Mouse (Mus musculus) neural tube, embryonic 15.5 days (tissue): ENCODE data around the gene Abcb6. TPM values are rescaled to one million over a fixed set of nuclear protein-coding genes. Genes with fewer than 3 reads are reported as not detected.

Experiments used
- ATAC-seq: fragments of 200-750 bp; cut with Nextera tagmentation; 2 replicates; pipeline ENCODE4 v1.8.0; 2017; ENCODE audit warnings: mild to moderate bottlenecking, moderate TSS enrichment, moderate library complexity; ENCODE audit not compliant: low FRiP score
- H3K27ac ChIP-seq: fragments of 300-500 bp; sonication (generic); replicated peaks from 2 replicates; pipeline ENCODE4 v1.5.1; 2015; ENCODE audit warnings: mild to moderate bottlenecking, inconsistent platforms
- H3K27me3 ChIP-seq: fragments of 300-500 bp; sonication (generic); replicated peaks from 2 replicates; pipeline ENCODE4 v1.6.1; 2015; ENCODE audit warnings: inconsistent platforms
- H3K36me3 ChIP-seq: fragments of 300-500 bp; sonication (generic); 2 replicates; pipeline ENCODE4 v1.6.1; 2015; ENCODE audit warnings: inconsistent platforms
- H3K4me1 ChIP-seq: fragments of 300-500 bp; sonication (generic); 2 replicates; pipeline ENCODE4 v1.6.1; 2015; ENCODE audit warnings: inconsistent platforms
- H3K4me2 ChIP-seq: fragments of 300-500 bp; sonication (generic); 2 replicates; pipeline ENCODE4 v1.6.1; 2015; ENCODE audit warnings: inconsistent platforms, mild to moderate bottlenecking, moderate library complexity
- H3K4me3 ChIP-seq: fragments of 300-500 bp; sonication (generic); replicated peaks from 2 replicates; pipeline ENCODE4 v1.5.1; 2015; ENCODE audit warnings: mild to moderate bottlenecking, inconsistent platforms
- H3K9ac ChIP-seq: fragments of 300-500 bp; sonication (generic); replicated peaks from 2 replicates; pipeline ENCODE4 v1.6.1; 2015; ENCODE audit warnings: mild to moderate bottlenecking, inconsistent platforms
- H3K9me3 ChIP-seq: fragments of 300-500 bp; sonication (generic); replicated peaks from 2 replicates; pipeline ENCODE4 v1.6.1; 2016; ENCODE audit warnings: inconsistent platforms
- WGBS: fragments of 180-500 bp; shearing (Covaris S2); methylation state at CpG from one replicate; pipeline ENCODE4 v1.1.7; 2015; ENCODE audit warnings: mixed read lengths; 5-methylcytosine and 5-hydroxymethylcytosine counted together
- polyA plus RNA-seq: library from polyadenylated mRNA; unstranded; fragments of >200 nt; fragmentation: Nextera tagmentation; extraction: Ambion mirVana; gene quantifications from 2 replicates; pipeline ENCODE4 v1.2.1, GENCODE M21; 2015

The Abcb6 gene
- polyA plus RNA-seq, 1 experiment from 2014 or later, result 54.9 TPM

GRCm38 (mm10) chr1:75192452-75192851 lies 12.3 kb upstream of the Abcb6 start:
- peak; percentile 45; the same call in 1 of the 2 replicates for ATAC-seq

GRCm38 (mm10) chr1:75191622-75192402 lies 11.6 kb upstream of the Abcb6 start, which contains the start of the genes Ankzf1 and Atg9a:
Ankzf1 (plus strand) TSS chr1:75192151.
Atg9a (minus strand) TSS chr1:75192196.
- peak; percentile 99 for ATAC-seq
- peak within 1 kb of the TSS; percentile 97 for H3K27ac ChIP-seq
- under 1% methylated on average over 56 of the region's 56 CpGs for WGBS

More at GRCm38 (mm10) chr1:75192452-75192851, 12.3 kb upstream of the Abcb6 start:
- Histone ChIP-seq H3K4me1 (peaks cover 30% of the 10 kb centered on the region), H3K4me3 (peak overlapping the region; percentile 67), H3K9ac (peak overlapping the region; percentile 91), H3K27ac (peak overlapping the region; percentile 91), H3K4me2 (peak overlapping the region; percentile 97), H3K9me3 (no peaks in the 10 kb centered on the region), H3K36me3 (peaks cover 45% of the 10 kb centered on the region), H3K27me3 (no peaks in the 10 kb centered on the region)
- WGBS, result under 1% methylated on average over 19 of the region's 19 CpGs

GRCm38 (mm10) chr1:75191258-75191621 lies 11.0 kb upstream of the Abcb6 start:
- H3K4me1 ChIP-seq, result peaks cover 30% of the 10 kb centered on the region
- whole genome bisulfite sequencing, result 46% methylated on average over 5 of the region's 5 CpGs
- H3K27me3 ChIP-seq, result no peaks in the 10 kb centered on the region
- H3K9ac ChIP-seq, result peak overlapping the region; percentile 69
- H3K4me2 ChIP-seq, result peak overlapping the region; percentile 97
- peak overlapping the region; percentile 97 for H3K27ac ChIP-seq
- ATAC-seq, result no peak
- H3K9me3 ChIP-seq, result no peaks in the 10 kb centered on the region
- H3K4me3 ChIP-seq, result peak overlapping the region; percentile 67
- peaks cover 45% of the 10 kb centered on the region for H3K36me3 ChIP-seq

More at GRCm38 (mm10) chr1:75191622-75192402, 11.6 kb upstream of the Abcb6 start, which contains the start of the genes Ankzf1 and Atg9a:
- Histone ChIP-seq H3K9me3 (no peaks in the 10 kb centered on the region), H3K36me3 (peaks cover 45% of the 10 kb centered on the region), H3K4me2 (peak within 1 kb of the TSS; percentile 97), H3K4me3 (peak within 1 kb of the TSS; percentile 67), H3K4me1 (peaks cover 30% of the 10 kb centered on the region), H3K9ac (peak within 1 kb of the TSS; percentile 91), H3K27me3 (no peaks in the 10 kb centered on the region)

- H3K36me3 ChIP-seq, result peaks cover 46% of the 10 kb centered on the region
- no peak overlapping the region for H3K4me3 ChIP-seq
- ATAC-seq, result no peak
These were observed 10.4 kb upstream of the Abcb6 start for GRCm38 (mm10) chr1:75190577-75190976.

GRCm38 (mm10) chr1:75187914-75188483 lies 7.8 kb upstream of the Abcb6 start:
- Histone ChIP-seq H3K9me3 (no peaks in the 10 kb centered on the region), H3K4me2 (no peak overlapping the region), H3K9ac (no peak overlapping the region), H3K27ac (no peak overlapping the region), H3K27me3 (no peaks in the 10 kb centered on the region), H3K4me3 (no peak overlapping the region), H3K36me3 (peaks cover 63% of the 10 kb centered on the region), H3K4me1 (peaks cover 22% of the 10 kb centered on the region)
- no peak for ATAC-seq
- 83% methylated on average over 2 of the region's 2 CpGs for WGBS

More at GRCm38 (mm10) chr1:75190577-75190976, 10.4 kb upstream of the Abcb6 start:
- no peak overlapping the region for H3K9ac ChIP-seq
- 82% methylated on average over 2 of the region's 2 CpGs for WGBS
- peaks cover 30% of the 10 kb centered on the region for H3K4me1 ChIP-seq
- H3K4me2 ChIP-seq, result peak overlapping the region; percentile 97
- no peak overlapping the region for H3K27ac ChIP-seq
- H3K9me3 ChIP-seq, result no peaks in the 10 kb centered on the region
- H3K27me3 ChIP-seq, result no peaks in the 10 kb centered on the region

GRCm38 (mm10) chr1:75187126-75187525 lies 6.9 kb upstream of the Abcb6 start:
- H3K4me3 ChIP-seq, result no peak overlapping the region
- peaks cover 16% of the 10 kb centered on the region for H3K4me1 ChIP-seq
- no peak for ATAC-seq
- peaks cover 72% of the 10 kb centered on the region for H3K36me3 ChIP-seq
- H3K9me3 ChIP-seq, result no peaks in the 10 kb centered on the region
- no peak overlapping the region for H3K27ac ChIP-seq
- no peak overlapping the region for H3K4me2 ChIP-seq
- no peaks in the 10 kb centered on the region for H3K27me3 ChIP-seq
- no peak overlapping the region for H3K9ac ChIP-seq

GRCm38 (mm10) chr1:75185495-75185894 lies 5.3 kb upstream of the Abcb6 start:
- Histone ChIP-seq H3K27me3 (no peaks in the 10 kb centered on the region), H3K4me2 (no peak overlapping the region), H3K9ac (no peak overlapping the region), H3K9me3 (no peaks in the 10 kb centered on the region), H3K4me3 (no peak overlapping the region), H3K36me3 (peaks cover 80% of the 10 kb centered on the region), H3K27ac (no peak overlapping the region), H3K4me1 (peaks cover 11% of the 10 kb centered on the region)
- ATAC-seq, result no peak
- 94% methylated on average over 11 of the region's 11 CpGs for WGBS

- H3K27me3 ChIP-seq, result no peaks in the 10 kb centered on the region
- peaks cover 30% of the 10 kb centered on the region for H3K4me1 ChIP-seq
- H3K4me2 ChIP-seq, result no peak overlapping the region
- H3K4me3 ChIP-seq, result no peak overlapping the region
- ATAC-seq, result no peak
- no peak overlapping the region for H3K9ac ChIP-seq
- 77% methylated on average over 4 of the region's 4 CpGs for WGBS
- no peaks in the 10 kb centered on the region for H3K9me3 ChIP-seq
- peaks cover 68% of the 10 kb centered on the region for H3K36me3 ChIP-seq
- H3K27ac ChIP-seq, result no peak overlapping the region
These were observed 2.0 kb upstream of the Abcb6 start for GRCm38 (mm10) chr1:75182160-75182559.

- no peak for ATAC-seq
- Histone ChIP-seq H3K9ac (no peak overlapping the region), H3K36me3 (peaks cover 64% of the 10 kb centered on the region), H3K27ac (no peak overlapping the region), H3K4me3 (no peak overlapping the region), H3K9me3 (no peaks in the 10 kb centered on the region), H3K4me1 (peaks cover 30% of the 10 kb centered on the region), H3K27me3 (no peaks in the 10 kb centered on the region), H3K4me2 (no peak overlapping the region)
- 84% methylated on average over 4 of the region's 4 CpGs for WGBS
These were observed 1.2 kb upstream of the Abcb6 start for GRCm38 (mm10) chr1:75181377-75181870.

- H3K9ac ChIP-seq, result no peak overlapping the region
- H3K9me3 ChIP-seq, result no peaks in the 10 kb centered on the region
- no peak overlapping the region for H3K27ac ChIP-seq
- 39% methylated on average over 6 of the region's 7 CpGs for WGBS
- ATAC-seq, result no peak
- peaks cover 30% of the 10 kb centered on the region for H3K4me1 ChIP-seq
- peak overlapping the region; percentile 67 for H3K4me3 ChIP-seq
- peak overlapping the region; percentile 100 for H3K4me2 ChIP-seq
- peaks cover 64% of the 10 kb centered on the region for H3K36me3 ChIP-seq
- no peaks in the 10 kb centered on the region for H3K27me3 ChIP-seq
These were observed 549 bp upstream of the Abcb6 start for GRCm38 (mm10) chr1:75180741-75181140.

- Histone ChIP-seq H3K9me3 (no peaks in the 10 kb centered on the region), H3K4me1 (peaks cover 30% of the 10 kb centered on the region), H3K4me2 (peak overlapping the region; percentile 100), H3K36me3 (peaks cover 64% of the 10 kb centered on the region), H3K27me3 (no peaks in the 10 kb centered on the region), H3K27ac (peak overlapping the region; percentile 74), H3K4me3 (peak overlapping the region; percentile 67), H3K9ac (peak overlapping the region; percentile 69)
- WGBS, result 7% methylated on average over 23 of the region's 23 CpGs
- ATAC-seq, result peak; percentile 48
These were observed 673 bp downstream of the Abcb6 start for GRCm38 (mm10) chr1:75179334-75180104.
